Mouse (Mus musculus) heart, postnatal 25 days (tissue): ENCODE data around the gene Nsrp1. TPM values are rescaled to one million over a fixed set of nuclear protein-coding genes. Genes with fewer than 3 reads are reported as not detected.

ENCODE experiments used
- DNase-seq: peaks from one replicate; pipeline ENCODE4 v3.0.0; 2022; ENCODE audit warnings: low spot score
- intact Hi-C: fragments of 180-260 bp; cut with DNase I; formaldehyde crosslinking; loops from one replicate; pipeline ENCODE4 v1.15.1; 2025
- microRNA-seq: library from miRNA; unstranded; fragments of <30 nt; microRNA quantifications from one replicate; pipeline ENCODE4 v1.2.0, GENCODE M21; 2022
- total RNA-seq, 2 experiments: library from RNA; stranded (reverse); gene quantifications; 2 replicates each; pipeline ENCODE4 v1.2.3; 2021

The Nsrp1 gene
- total RNA-seq, 2 experiments from 2014 or later: 8.2 to 11.5 TPM

- DNase-seq: peak; percentile 21
- intact Hi-C loops: loop anchor here (1.0 to 5.0 kb wide), 2 partner anchors 75 to 96 kb away; no protein-coding TSS in a partner anchor
Observed at GRCm38 (mm10) chr11:76997305-76997704, 80.9 kb downstream of the Nsrp1 start.

- no peak for DNase-seq
- intact Hi-C loops: loop anchor here (5.0 kb wide), 1 partner anchor 76 kb away; no protein-coding TSS in a partner anchor
Observed at GRCm38 (mm10) chr11:76995966-76996672, 82.1 kb downstream of the Nsrp1 start.

Small RNA genes lying within 50 kb of the gene (microRNA-seq; reads per million reads assigned to microRNA genes)
- 3,154 reads per million, percentile 89 among the genes with 10 or more reads in this experiment for gene Mir423

Other genes starting within 250 kb of the Nsrp1 start
- 10 to 100 TPM; 36.7 to 43.9 TPM for gene Cpd, start 231.4 kb downstream of the Nsrp1 start, total RNA-seq
- gene Tmigd1, start 176.3 kb downstream of the Nsrp1 start, total RNA-seq: under 1 TPM; 0.45 to 0.47 TPM
- 10 to 100 TPM; 36.8 to 41.5 TPM for gene Blmh, start 153.6 kb downstream of the Nsrp1 start, total RNA-seq
- under 1 TPM; 0.52 to 0.67 TPM for gene Slc6a4, start 79.8 kb downstream of the Nsrp1 start, total RNA-seq
- gene Efcab5, start 110.5 kb upstream of the Nsrp1 start, total RNA-seq: under 1 TPM; 0.25 to 0.65 TPM
- 10 to 100 TPM; 80.0 to 87.7 TPM for gene Ssh2, start 137.9 kb upstream of the Nsrp1 start, total RNA-seq